Mouse (Mus musculus): ENCODE measurements around the gene Noc4l. TPM values are rescaled to one million over a fixed set of nuclear protein-coding genes. Genes with fewer than 3 reads are reported as not detected.

Gene Noc4l
- polyA plus RNA-seq, 1 experiment from 2014 or later, result 34.0 TPM

- no peaks in the 10 kb centered on the region for H3K4me1 ChIP-seq (replicated peaks)
- H3K9ac ChIP-seq, result no peak overlapping the region
- no peak overlapping the region for H3K27ac ChIP-seq (ENCODE audit: poor library complexity, severe bottlenecking)
- no peak overlapping the region for H3K4me2 ChIP-seq
- no peaks in the 10 kb centered on the region for H3K27me3 ChIP-seq (replicated peaks)
- 73% methylated on average over 7 of the region's 7 CpGs for WGBS
- 0 out of 2 replicates have a peak, but pooled peaks cover 5% of the 10 kb centered on the region for H3K9me3 ChIP-seq (replicated peaks)
- H3K4me3 ChIP-seq, result no peak overlapping the region
- no peaks in the 10 kb centered on the region for H3K36me3 ChIP-seq
- no peak for ATAC-seq (ENCODE audit: insufficient number of reproducible peaks, low FRiP score)
Measured at GRCm38 (mm10) chr5:110638306-110639074, 14.7 kb downstream of the Noc4l start.

GRCm38 (mm10) chr5:110635951-110636707 lies 17.1 kb downstream of the Noc4l start:
- 36% methylated on average over 6 of the region's 6 CpGs for WGBS
- ATAC-seq (ENCODE audit: insufficient number of reproducible peaks, low FRiP score), result no peak
- Histone ChIP-seq H3K4me1 (replicated peaks) (no peaks in the 10 kb centered on the region), H3K36me3 (no peaks in the 10 kb centered on the region), H3K27me3 (replicated peaks) (no peaks in the 10 kb centered on the region; the same call in 1 of the 2 replicates), H3K9ac (no peak overlapping the region), H3K9me3 (replicated peaks) (no peaks in the 10 kb centered on the region), H3K4me2 (no peak overlapping the region), H3K27ac (ENCODE audit: poor library complexity, severe bottlenecking) (no peak overlapping the region), H3K4me3 (no peak overlapping the region)

- peaks cover 28% of the 10 kb centered on the region for H3K27me3 ChIP-seq (replicated peaks)
- no peaks in the 10 kb centered on the region; the same call in 1 of the 2 replicates for H3K9me3 ChIP-seq (replicated peaks)
- 73% methylated on average over 2 of the region's 2 CpGs for WGBS
- peaks cover 4% of the 10 kb centered on the region; the same call in 1 of the 2 replicates for H3K4me1 ChIP-seq (replicated peaks)
- H3K36me3 ChIP-seq, result no peaks in the 10 kb centered on the region
- no peak overlapping the region for H3K4me3 ChIP-seq
- H3K4me2 ChIP-seq, result no peak overlapping the region
- no peak overlapping the region for H3K27ac ChIP-seq (ENCODE audit: poor library complexity, severe bottlenecking)
- H3K9ac ChIP-seq, result no peak overlapping the region
- ATAC-seq (ENCODE audit: insufficient number of reproducible peaks, low FRiP score), result no peak
Measured at GRCm38 (mm10) chr5:110629525-110630120, 23.6 kb downstream of the Noc4l start.

GRCm38 (mm10) chr5:110628156-110628555 lies 25.1 kb downstream of the Noc4l start:
- ATAC-seq (ENCODE audit: insufficient number of reproducible peaks, low FRiP score), result no peak
- peaks cover 4% of the 10 kb centered on the region; the same call in 1 of the 2 replicates for H3K4me1 ChIP-seq (replicated peaks)
- H3K36me3 ChIP-seq, result no peaks in the 10 kb centered on the region
- no peak overlapping the region for H3K27ac ChIP-seq (ENCODE audit: poor library complexity, severe bottlenecking)
- no peaks in the 10 kb centered on the region; the same call in 1 of the 2 replicates for H3K9me3 ChIP-seq (replicated peaks)
- H3K27me3 ChIP-seq (replicated peaks), result peaks cover 28% of the 10 kb centered on the region
- 14% methylated on average over 19 of the region's 19 CpGs for WGBS
- no peak overlapping the region for H3K4me3 ChIP-seq
- no peak overlapping the region for H3K9ac ChIP-seq
- H3K4me2 ChIP-seq, result peak overlapping the region; percentile 16; the same call in 1 of the 2 replicates

GRCm38 (mm10) chr5:110627351-110627750 lies 25.9 kb downstream of the Noc4l start:
- Histone ChIP-seq H3K27me3 (replicated peaks) (peaks cover 28% of the 10 kb centered on the region), H3K27ac (ENCODE audit: poor library complexity, severe bottlenecking) (no peak overlapping the region), H3K4me3 (no peak overlapping the region), H3K36me3 (no peaks in the 10 kb centered on the region), H3K9ac (no peak overlapping the region), H3K9me3 (replicated peaks) (no peaks in the 10 kb centered on the region; the same call in 1 of the 2 replicates), H3K4me1 (replicated peaks) (peaks cover 4% of the 10 kb centered on the region; the same call in 1 of the 2 replicates), H3K4me2 (no peak overlapping the region)
- ATAC-seq (ENCODE audit: insufficient number of reproducible peaks, low FRiP score), result no peak
- 51% methylated on average over 10 of the region's 10 CpGs for WGBS

- Histone ChIP-seq H3K36me3 (no peaks in the 10 kb centered on the region), H3K9ac (no peak overlapping the region), H3K4me2 (no peak overlapping the region), H3K27me3 (replicated peaks) (peaks cover 22% of the 10 kb centered on the region), H3K4me1 (replicated peaks) (peaks cover 4% of the 10 kb centered on the region; the same call in 1 of the 2 replicates), H3K4me3 (no peak overlapping the region), H3K9me3 (replicated peaks) (no peaks in the 10 kb centered on the region; the same call in 1 of the 2 replicates), H3K27ac (ENCODE audit: poor library complexity, severe bottlenecking) (no peak overlapping the region)
- ATAC-seq (ENCODE audit: insufficient number of reproducible peaks, low FRiP score), result no peak
- WGBS, result 76% methylated on average over 2 of the region's 2 CpGs
Measured at GRCm38 (mm10) chr5:110624319-110624718, 28.9 kb downstream of the Noc4l start.

GRCm38 (mm10) chr5:110619226-110619625 lies 34.0 kb downstream of the Noc4l start:
- 0 out of 2 replicates have a peak, but pooled peaks cover 3% of the 10 kb centered on the region for H3K27me3 ChIP-seq (replicated peaks)
- no peak overlapping the region for H3K9ac ChIP-seq
- no peak overlapping the region for H3K4me2 ChIP-seq
- no peak overlapping the region for H3K4me3 ChIP-seq
- ATAC-seq (ENCODE audit: insufficient number of reproducible peaks, low FRiP score), result no peak
- WGBS, result 82% methylated on average over 6 of the region's 6 CpGs
- H3K36me3 ChIP-seq, result no peaks in the 10 kb centered on the region
- no peak overlapping the region for H3K27ac ChIP-seq (ENCODE audit: poor library complexity, severe bottlenecking)
- H3K9me3 ChIP-seq (replicated peaks), result no peaks in the 10 kb centered on the region
- no peaks in the 10 kb centered on the region for H3K4me1 ChIP-seq (replicated peaks)

GRCm38 (mm10) chr5:110611435-110612158 lies 41.6 kb downstream of the Noc4l start:
- H3K36me3 ChIP-seq, result no peaks in the 10 kb centered on the region
- H3K27ac ChIP-seq (ENCODE audit: poor library complexity, severe bottlenecking), result no peak overlapping the region
- no peak overlapping the region for H3K9ac ChIP-seq
- H3K4me1 ChIP-seq (replicated peaks), result no peaks in the 10 kb centered on the region
- H3K9me3 ChIP-seq (replicated peaks), result no peaks in the 10 kb centered on the region
- 80% methylated on average over 5 of the region's 5 CpGs for WGBS
- no peak overlapping the region for H3K4me3 ChIP-seq
- H3K4me2 ChIP-seq, result no peak overlapping the region
- H3K27me3 ChIP-seq (replicated peaks), result peaks cover 19% of the 10 kb centered on the region
- ATAC-seq (ENCODE audit: insufficient number of reproducible peaks, low FRiP score), result no peak

- Histone ChIP-seq H3K27ac (ENCODE audit: poor library complexity, severe bottlenecking) (no peak overlapping the region), H3K9ac (no peak overlapping the region), H3K4me3 (no peak overlapping the region), H3K9me3 (replicated peaks) (no peaks in the 10 kb centered on the region), H3K36me3 (no peaks in the 10 kb centered on the region), H3K4me2 (no peak overlapping the region), H3K27me3 (replicated peaks) (peaks cover 19% of the 10 kb centered on the region), H3K4me1 (replicated peaks) (no peaks in the 10 kb centered on the region)
- 77% methylated on average over 7 of the region's 7 CpGs for WGBS
- ATAC-seq (ENCODE audit: insufficient number of reproducible peaks, low FRiP score), result no peak
Measured at GRCm38 (mm10) chr5:110610484-110610883, 42.7 kb downstream of the Noc4l start.

- 84% methylated on average over 5 of the region's 5 CpGs for WGBS
- ATAC-seq (ENCODE audit: insufficient number of reproducible peaks, low FRiP score), result no peak
Measured at GRCm38 (mm10) chr5:110609868-110610267, 43.3 kb downstream of the Noc4l start.

More at GRCm38 (mm10) chr5:110609868-110610267, 43.3 kb downstream of the Noc4l start:
- H3K9ac ChIP-seq, result no peak overlapping the region
- H3K9me3 ChIP-seq (replicated peaks), result no peaks in the 10 kb centered on the region
- H3K4me2 ChIP-seq, result no peak overlapping the region
- no peaks in the 10 kb centered on the region for H3K4me1 ChIP-seq (replicated peaks)
- peaks cover 19% of the 10 kb centered on the region for H3K27me3 ChIP-seq (replicated peaks)
- no peak overlapping the region for H3K4me3 ChIP-seq
- no peaks in the 10 kb centered on the region for H3K36me3 ChIP-seq
- no peak overlapping the region for H3K27ac ChIP-seq (ENCODE audit: poor library complexity, severe bottlenecking)
